Mouse (Mus musculus): ENCODE data around the gene Ccnb1. TPM values are rescaled to one million over a fixed set of nuclear protein-coding genes. Genes with fewer than 3 reads are reported as not detected.

Ccnb1 gene
- polyA plus RNA-seq (2015; fragmentation: Nextera tagmentation; extraction: Ambion mirVana), result 34.5 and 47.0 TPM in 2 replicates

- no peaks in the 10 kb centered on the region for H3K9me3 ChIP-seq (ENCODE audit: control insufficient read depth, low read length)
- ATAC-seq (ENCODE audit: low FRiP score, low TSS enrichment) (peak; percentile 99), DNase-seq (ENCODE audit: low spot score) (peak; percentile 99)
- H3K4me2 ChIP-seq (replicated peaks; ENCODE audit: low read depth), result peak within 1 kb of the TSS; percentile 98
- H3K4me3 ChIP-seq (ENCODE audit: low read depth, low read length), result peak within 1 kb of the TSS; percentile 71
- WGBS, result under 1% methylated on average over 35 of the region's 35 CpGs
- H3K4me1 ChIP-seq (replicated peaks; ENCODE audit: control insufficient read depth, insufficient read depth), result no peaks in the 10 kb centered on the region
- no peaks in the 10 kb centered on the region for H3K27me3 ChIP-seq (ENCODE audit: control insufficient read depth, insufficient read depth, low read length)
- no peak within 1 kb of the TSS for H3K27ac ChIP-seq (replicated peaks)
- TF ChIP-seq CTCF (IDR thresholded peaks at IDR 0.05; ENCODE audit: low read depth) (peak; percentile 67), EP300 (optimal IDR thresholded peaks at IDR 0.05) (no peak)
- no peaks in the 10 kb centered on the region for H3K36me3 ChIP-seq (ENCODE audit: control insufficient read depth, insufficient read depth, low read length)
- H3K9ac ChIP-seq (ENCODE audit: low read length), result peak within 1 kb of the TSS; percentile 59
Measured at GRCm38 (mm10) chr13:100786414-100786867, at the start of gene Ccnb1. Gene Ccnb1, minus strand, starts transcription at chr13:100786570.

GRCm38 (mm10) chr13:100834777-100835176 lies 48.4 kb upstream of the Ccnb1 start:
- Histone ChIP-seq H3K4me1 (replicated peaks; ENCODE audit: control insufficient read depth, insufficient read depth) (0 out of 2 replicates have a peak, but pooled peaks cover 2% of the 10 kb centered on the region), H3K9ac (ENCODE audit: low read length) (no peak overlapping the region), H3K9me3 (ENCODE audit: control insufficient read depth, low read length) (no peaks in the 10 kb centered on the region), H3K27ac (replicated peaks) (no peak overlapping the region), H3K4me3 (ENCODE audit: low read depth, low read length) (no peak overlapping the region), H3K36me3 (ENCODE audit: control insufficient read depth, insufficient read depth, low read length) (no peaks in the 10 kb centered on the region), H3K27me3 (ENCODE audit: control insufficient read depth, insufficient read depth, low read length) (no peaks in the 10 kb centered on the region), H3K4me2 (replicated peaks; ENCODE audit: low read depth) (no peak overlapping the region)
- DNase-seq (ENCODE audit: low spot score) (no peak), ATAC-seq (ENCODE audit: low FRiP score, low TSS enrichment) (no peak)
- TF ChIP-seq EP300 (optimal IDR thresholded peaks at IDR 0.05) (no peak), CTCF (IDR thresholded peaks at IDR 0.05; ENCODE audit: low read depth) (no peak)

GRCm38 (mm10) chr13:100833640-100834002 lies 47.3 kb upstream of the Ccnb1 start:
- WGBS, result 53% methylated on average over 6 of the region's 6 CpGs
- no peak for DNase-seq (ENCODE audit: low spot score)
- 0 out of 2 replicates have a peak overlapping the region, but pooled peaks have one; percentile 1 for H3K4me2 ChIP-seq (replicated peaks; ENCODE audit: low read depth)
- H3K4me3 ChIP-seq (ENCODE audit: low read depth, low read length), result peak overlapping the region; percentile 80; the same call in 1 of the 2 replicates
- H3K9ac ChIP-seq (ENCODE audit: low read length), result no peak overlapping the region
- ATAC-seq (ENCODE audit: low FRiP score, low TSS enrichment), result no peak; the same call in 1 of the 2 replicates
- H3K9me3 ChIP-seq (ENCODE audit: control insufficient read depth, low read length), result no peaks in the 10 kb centered on the region
- TF ChIP-seq CTCF (IDR thresholded peaks at IDR 0.05; ENCODE audit: low read depth), result no peak
- TF ChIP-seq EP300 (optimal IDR thresholded peaks at IDR 0.05), result no peak
- H3K27ac ChIP-seq (replicated peaks), result no peak overlapping the region
- H3K4me1 ChIP-seq (replicated peaks; ENCODE audit: control insufficient read depth, insufficient read depth), result 0 out of 2 replicates have a peak, but pooled peaks cover 2% of the 10 kb centered on the region
- no peaks in the 10 kb centered on the region for H3K36me3 ChIP-seq (ENCODE audit: control insufficient read depth, insufficient read depth, low read length)
- H3K27me3 ChIP-seq (ENCODE audit: control insufficient read depth, insufficient read depth, low read length), result no peaks in the 10 kb centered on the region

- H3K4me3 ChIP-seq (ENCODE audit: low read depth, low read length), result peak within 1 kb of the TSS; percentile 80
- H3K9me3 ChIP-seq (ENCODE audit: control insufficient read depth, low read length), result no peaks in the 10 kb centered on the region
- WGBS, result under 1% methylated on average over 53 of the region's 94 CpGs
- peak; percentile 97 for ATAC-seq (ENCODE audit: low FRiP score, low TSS enrichment)
- peak within 1 kb of the TSS; percentile 96 for H3K27ac ChIP-seq (replicated peaks)
- peak; percentile 100 for DNase-seq (ENCODE audit: low spot score)
- H3K9ac ChIP-seq (ENCODE audit: low read length), result peak within 1 kb of the TSS; percentile 96
- peak within 1 kb of the TSS; percentile 73 for H3K4me2 ChIP-seq (replicated peaks; ENCODE audit: low read depth)
- H3K27me3 ChIP-seq (ENCODE audit: control insufficient read depth, insufficient read depth, low read length), result no peaks in the 10 kb centered on the region
- H3K4me1 ChIP-seq (replicated peaks; ENCODE audit: control insufficient read depth, insufficient read depth), result 0 out of 2 replicates have a peak, but pooled peaks cover 2% of the 10 kb centered on the region
- no peaks in the 10 kb centered on the region for H3K36me3 ChIP-seq (ENCODE audit: control insufficient read depth, insufficient read depth, low read length)
- TF ChIP-seq CTCF (IDR thresholded peaks at IDR 0.05; ENCODE audit: low read depth) (peak; percentile 93), EP300 (optimal IDR thresholded peaks at IDR 0.05) (no peak)
Measured at GRCm38 (mm10) chr13:100832741-100833639, 46.6 kb upstream of the Ccnb1 start, which contains the start of gene Slc30a5. Gene Slc30a5, minus strand, starts transcription at chr13:100833427.

GRCm38 (mm10) chr13:100832188-100832587 lies 45.8 kb upstream of the Ccnb1 start:
- DNase-seq (ENCODE audit: low spot score), result no peak
- H3K9me3 ChIP-seq (ENCODE audit: control insufficient read depth, low read length), result no peaks in the 10 kb centered on the region
- peak overlapping the region; percentile 96 for H3K9ac ChIP-seq (ENCODE audit: low read length)
- ATAC-seq (ENCODE audit: low FRiP score, low TSS enrichment), result no peak
- H3K4me3 ChIP-seq (ENCODE audit: low read depth, low read length), result peak overlapping the region; percentile 80
- H3K4me1 ChIP-seq (replicated peaks; ENCODE audit: control insufficient read depth, insufficient read depth), result 0 out of 2 replicates have a peak, but pooled peaks cover 2% of the 10 kb centered on the region
- H3K27me3 ChIP-seq (ENCODE audit: control insufficient read depth, insufficient read depth, low read length), result no peaks in the 10 kb centered on the region
- H3K4me2 ChIP-seq (replicated peaks; ENCODE audit: low read depth), result peak overlapping the region; percentile 73
- TF ChIP-seq EP300 (optimal IDR thresholded peaks at IDR 0.05) (no peak), CTCF (IDR thresholded peaks at IDR 0.05; ENCODE audit: low read depth) (no peak)
- no peaks in the 10 kb centered on the region for H3K36me3 ChIP-seq (ENCODE audit: control insufficient read depth, insufficient read depth, low read length)
- peak overlapping the region; percentile 96 for H3K27ac ChIP-seq (replicated peaks)
- 1% methylated on average over 8 of the region's 8 CpGs for WGBS
